Mouse (Mus musculus) heart, embryonic 16.5 days (tissue): ENCODE data around the gene Olfr1000. TPM values are rescaled to one million over a fixed set of nuclear protein-coding genes. Genes with fewer than 3 reads are reported as not detected.
"Not testable (repeated sequence)": the region's sequence is repeated elsewhere in the genome, so short reads cannot be mapped to it uniquely, and the experiment has no call there.

Experiments used
- ATAC-seq: fragments of 200-750 bp; cut with Nextera tagmentation; replicated peaks from 2 replicates; pipeline ENCODE4 v1.8.0; 2017; ENCODE audit warnings: moderate number of reproducible peaks; ENCODE audit not compliant: insufficient read depth, low FRiP score; ENCODE audit errors: extremely low read depth
- H3K27ac ChIP-seq: fragments of 300-500 bp; sonication (generic); 2 replicates; pipeline ENCODE4 v1.5.1; 2014; ENCODE audit warnings: mild to moderate bottlenecking, low read length, control low read depth, moderate library complexity
- H3K27me3 ChIP-seq: fragments of 300-500 bp; sonication (generic); 2 replicates; pipeline ENCODE4 v1.6.1; 2014; ENCODE audit warnings: low read length, mixed read lengths; ENCODE audit not compliant: control insufficient read depth, insufficient read depth
- H3K36me3 ChIP-seq: fragments of 300-500 bp; sonication (generic); 2 replicates; pipeline ENCODE4 v1.6.1; 2014; ENCODE audit not compliant: control insufficient read depth, insufficient read depth
- H3K4me1 ChIP-seq: fragments of 300-500 bp; sonication (generic); 2 replicates; pipeline ENCODE4 v1.6.1; 2014; ENCODE audit warnings: low read length, mixed read lengths; ENCODE audit not compliant: control insufficient read depth, insufficient read depth
- H3K4me2 ChIP-seq: fragments of 300-500 bp; sonication (generic); 2 replicates; pipeline ENCODE4 v1.6.1; 2014; ENCODE audit warnings: low read depth, mild to moderate bottlenecking, control low read depth, low read length
- H3K4me3 ChIP-seq: fragments of 300-500 bp; sonication (generic); 2 replicates; pipeline ENCODE4 v1.5.1; 2014; ENCODE audit warnings: mild to moderate bottlenecking, control low read depth, low read length
- H3K9ac ChIP-seq: fragments of 300-500 bp; sonication (generic); 2 replicates; pipeline ENCODE4 v1.6.1; 2014; ENCODE audit warnings: low read length, control low read depth
- H3K9me3 ChIP-seq: fragments of 300-500 bp; sonication (generic); replicated peaks from 2 replicates; pipeline ENCODE4 v1.6.1; 2016; ENCODE audit warnings: low read length; ENCODE audit not compliant: control insufficient read depth
- WGBS: fragments of 180-500 bp; shearing (Covaris S2); extraction: QIAGEN DNeasy Blood & Tissue Kit; methylation state at CpG from one replicate; pipeline ENCODE4 v1.1.7; 2014; 5-methylcytosine and 5-hydroxymethylcytosine counted together
- polyA plus RNA-seq: library from polyadenylated mRNA; unstranded; fragments of >200 nt; fragmentation: Nextera tagmentation; extraction: Ambion mirVana; gene quantifications from 2 replicates; pipeline ENCODE4 v1.2.1, GENCODE M21; 2015

Gene Olfr1000
- polyA plus RNA-seq: not detected in 2 replicates

DNA sequence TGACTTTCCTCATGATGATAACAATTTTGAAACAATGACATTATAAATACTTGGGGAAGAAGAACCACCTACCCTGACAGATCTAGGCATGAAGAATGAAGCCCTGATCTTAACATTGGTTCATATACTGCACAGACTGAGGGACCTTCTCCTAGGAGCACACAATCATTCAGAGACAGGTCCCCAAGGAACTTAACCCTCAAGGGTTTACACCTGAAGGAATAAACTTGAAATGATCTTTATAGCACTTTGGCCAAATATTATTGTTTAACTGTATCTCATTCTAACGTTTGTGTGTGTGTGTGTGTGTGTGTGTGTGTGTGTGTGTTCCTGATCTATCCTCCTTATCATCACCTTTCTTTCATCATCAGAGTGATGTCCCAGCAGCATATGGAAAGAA is at the start of gene Olfr1000:
Gene Olfr1000 (minus strand): TSS at position 101 of the 400 bp plus-strand sequence.
- H3K36me3 ChIP-seq: no peaks in the 10 kb centered on the region
- H3K9me3 ChIP-seq: no peaks in the 10 kb centered on the region
- no peak within 1 kb of the TSS for H3K4me3 ChIP-seq
- 55% methylated on average over 1 of the region's 1 CpGs for WGBS
- no peaks in the 10 kb centered on the region for H3K4me1 ChIP-seq
- no peaks in the 10 kb centered on the region for H3K27me3 ChIP-seq
- H3K9ac ChIP-seq: no peak within 1 kb of the TSS
- H3K27ac ChIP-seq: no peak within 1 kb of the TSS
- H3K4me2 ChIP-seq: no peak within 1 kb of the TSS
- ATAC-seq: no peak

DNA sequence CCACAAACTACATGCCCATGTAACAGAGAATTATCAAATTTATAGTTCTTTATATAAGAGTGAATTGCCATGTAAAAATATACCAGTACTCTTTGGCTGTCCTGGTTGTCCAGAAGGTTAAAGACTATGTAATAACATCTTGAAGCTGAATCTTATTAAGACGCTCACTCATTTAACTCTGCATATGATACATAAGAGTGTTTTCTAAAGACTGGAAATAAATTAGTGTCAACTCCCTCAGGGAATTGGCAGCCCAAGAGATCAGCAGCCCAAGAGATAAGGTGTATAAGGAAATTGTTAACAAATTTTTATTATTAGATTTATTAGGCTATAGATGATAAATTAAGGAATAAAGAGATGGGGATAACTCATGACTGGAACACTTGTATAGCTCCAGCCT is 38.9 kb upstream of the Olfr1000 start, which contains the start of gene Olfr1002:
Gene Olfr1002 (minus strand): TSS at position 101 of the 400 bp plus-strand sequence.
- Histone ChIP-seq H3K9ac (no peak within 1 kb of the TSS), H3K4me3 (no peak within 1 kb of the TSS), H3K4me2 (no peak within 1 kb of the TSS), H3K27me3 (no peaks in the 10 kb centered on the region), H3K9me3 (no peaks in the 10 kb centered on the region), H3K4me1 (no peaks in the 10 kb centered on the region), H3K36me3 (no peaks in the 10 kb centered on the region), H3K27ac (no peak within 1 kb of the TSS)
- ATAC-seq: no peak
- 86% methylated on average over 1 of the region's 1 CpGs for WGBS

DNA sequence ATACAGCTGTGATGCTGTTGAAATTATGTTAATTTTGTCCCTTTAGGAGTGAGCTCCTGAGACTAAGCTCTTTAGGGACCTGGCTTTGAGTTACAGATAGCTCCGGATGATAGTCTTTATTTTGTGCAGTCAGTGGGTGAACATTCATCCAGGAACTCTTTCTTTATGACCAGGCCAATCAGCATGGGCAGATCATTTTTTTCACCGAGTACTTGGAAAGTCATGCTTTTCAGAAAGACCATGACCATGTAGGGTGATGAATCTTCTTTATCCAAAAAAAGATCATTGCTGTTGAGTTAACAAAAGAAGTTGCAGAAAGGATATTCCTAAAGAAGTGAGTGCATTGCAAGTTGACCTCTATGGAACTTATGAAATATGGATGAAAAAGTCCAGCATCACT is 23.1 kb downstream of the Olfr1000 start, which contains the start of gene Olfr998:
Gene Olfr998 (plus strand): TSS at position 301 of the 400 bp plus-strand sequence.
- 73% methylated on average over 2 of the region's 2 CpGs for WGBS
- not testable (repeated sequence) for H3K4me2 ChIP-seq, ATAC-seq, H3K27ac ChIP-seq, H3K4me1 ChIP-seq, H3K27me3 ChIP-seq, H3K9me3 ChIP-seq, H3K9ac ChIP-seq, H3K4me3 ChIP-seq, H3K36me3 ChIP-seq

DNA sequence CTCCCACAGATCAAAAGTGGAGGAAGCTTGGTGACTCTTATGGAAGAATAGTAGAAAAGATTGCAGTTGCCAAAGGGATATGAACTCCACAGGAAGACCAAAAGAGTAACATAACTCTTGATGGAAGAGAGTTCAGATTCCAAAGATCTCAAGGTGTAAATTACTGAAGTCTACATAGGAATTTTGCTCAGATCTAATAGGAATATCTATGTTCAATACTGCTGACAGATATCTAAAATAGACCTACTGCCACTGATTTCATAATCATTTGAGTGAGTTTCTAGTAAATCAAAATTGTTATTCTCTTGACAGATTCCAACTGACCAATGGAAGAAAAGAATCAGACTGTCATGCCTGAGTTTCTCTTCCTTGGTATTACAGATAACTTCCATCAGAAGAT is 32.8 kb downstream of the Olfr1000 start, which contains the start of gene Olfr996:
Gene Olfr996 (plus strand): TSS at position 301 of the 400 bp plus-strand sequence.
- no peak for ATAC-seq
- Histone ChIP-seq H3K9ac (no peak within 1 kb of the TSS), H3K4me1 (no peaks in the 10 kb centered on the region)

DNA sequence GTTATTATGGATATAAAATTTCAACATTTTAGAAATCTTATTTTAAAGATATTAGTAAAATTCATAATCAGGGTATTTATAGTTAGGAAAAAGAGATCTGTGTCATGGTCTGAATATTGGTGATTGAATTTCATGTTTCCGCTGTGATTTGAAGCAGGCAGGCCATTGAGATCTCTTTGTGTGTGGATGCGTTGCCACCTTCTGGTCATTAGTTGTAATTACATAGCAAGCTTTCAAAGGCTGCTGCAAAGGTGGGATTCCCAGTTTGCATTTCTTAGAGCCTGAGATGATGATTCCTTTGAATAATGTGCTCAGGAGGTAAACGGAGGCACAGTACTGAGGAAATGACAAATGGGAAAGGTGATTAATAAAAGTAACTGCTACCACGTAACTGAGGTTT is 50.5 kb downstream of the Olfr1000 start:
- H3K9ac ChIP-seq: no peak overlapping the region
- no peaks in the 10 kb centered on the region for H3K36me3 ChIP-seq
- no peak for ATAC-seq
- 18% methylated on average over 4 of the region's 4 CpGs for WGBS
- H3K9me3 ChIP-seq: no peaks in the 10 kb centered on the region
- H3K27me3 ChIP-seq: no peaks in the 10 kb centered on the region
- no peak overlapping the region for H3K27ac ChIP-seq
- no peaks in the 10 kb centered on the region for H3K4me1 ChIP-seq
- H3K4me3 ChIP-seq: no peak overlapping the region
- no peak overlapping the region for H3K4me2 ChIP-seq

More for the DNA sequence above, 32.8 kb downstream of the Olfr1000 start, which contains the start of gene Olfr996:
- Histone ChIP-seq H3K9me3 (no peaks in the 10 kb centered on the region), H3K36me3 (no peaks in the 10 kb centered on the region), H3K4me3 (no peak within 1 kb of the TSS), H3K4me2 (no peak within 1 kb of the TSS), H3K27me3 (no peaks in the 10 kb centered on the region), H3K27ac (no peak within 1 kb of the TSS)

DNA sequence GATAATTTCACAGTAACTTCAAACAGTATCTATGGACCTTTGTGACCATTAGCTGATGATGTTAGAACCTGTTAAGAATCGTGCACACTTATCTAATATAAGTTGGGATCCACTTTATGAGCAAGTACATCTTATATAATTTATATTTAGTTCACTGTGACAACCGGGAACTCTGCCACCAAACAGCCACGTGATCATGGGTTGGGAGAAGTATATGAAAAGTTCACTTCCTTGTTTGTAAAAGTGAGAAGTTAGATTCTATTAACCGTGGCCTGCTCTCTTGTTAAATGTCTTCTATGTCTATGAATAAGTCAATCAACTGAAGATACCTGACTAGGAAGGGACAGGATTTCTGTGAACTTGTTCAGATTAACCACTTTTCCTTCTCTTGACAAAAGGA is 51.5 kb downstream of the Olfr1000 start:
- WGBS: 36% methylated on average over 4 of the region's 4 CpGs
- Histone ChIP-seq H3K4me2 (no peak overlapping the region), H3K27ac (no peak overlapping the region), H3K36me3 (no peaks in the 10 kb centered on the region), H3K4me1 (no peaks in the 10 kb centered on the region), H3K9me3 (no peaks in the 10 kb centered on the region), H3K27me3 (no peaks in the 10 kb centered on the region), H3K4me3 (no peak overlapping the region), H3K9ac (no peak overlapping the region)
- no peak for ATAC-seq

Other genes starting within 250 kb of the Olfr1000 start
- not detected in 2 replicates for gene Olfr988, start 248.7 kb downstream of the Olfr1000 start, polyA plus RNA-seq
- not detected in 2 replicates for gene Olfr992, start 202.4 kb downstream of the Olfr1000 start, polyA plus RNA-seq
- not detected in 2 replicates for gene Olfr993, start 197.0 kb downstream of the Olfr1000 start, polyA plus RNA-seq
- not detected in 2 replicates for gene Olfr994, start 175.5 kb downstream of the Olfr1000 start, polyA plus RNA-seq
- gene Olfr995, start 168.3 kb downstream of the Olfr1000 start, polyA plus RNA-seq: not detected in 2 replicates
- 0.15 and 0.29 TPM in 2 replicates for gene 4833423E24Rik, start 92.9 kb downstream of the Olfr1000 start, polyA plus RNA-seq
- gene Olfr996, start 32.7 kb downstream of the Olfr1000 start, polyA plus RNA-seq: not detected in 2 replicates
- not detected in 2 replicates for gene Olfr998, start 23.0 kb downstream of the Olfr1000 start, polyA plus RNA-seq
- gene Olfr1002, start 38.8 kb upstream of the Olfr1000 start, polyA plus RNA-seq: not detected in 2 replicates
- not detected in 2 replicates for gene Olfr154, start 52.6 kb upstream of the Olfr1000 start, polyA plus RNA-seq
- gene Olfr1006, start 66.9 kb upstream of the Olfr1000 start, polyA plus RNA-seq: not detected in 2 replicates
- not detected in 2 replicates for gene Olfr1008, start 77.5 kb upstream of the Olfr1000 start, polyA plus RNA-seq
- gene Olfr1009, start 103.5 kb upstream of the Olfr1000 start, polyA plus RNA-seq: not detected in 2 replicates
- gene Olfr1012, start 150.9 kb upstream of the Olfr1000 start, polyA plus RNA-seq: not detected in 2 replicates
- gene Olfr1013, start 155.2 kb upstream of the Olfr1000 start, polyA plus RNA-seq: not detected in 2 replicates
- gene Olfr1014, start 160.8 kb upstream of the Olfr1000 start, polyA plus RNA-seq: not detected in 2 replicates
- gene Olfr1015, start 170.1 kb upstream of the Olfr1000 start, polyA plus RNA-seq: not detected in 2 replicates
- not detected in 2 replicates for gene Olfr1016, start 190.6 kb upstream of the Olfr1000 start, polyA plus RNA-seq
- not detected in 2 replicates for gene Olfr1018, start 206.6 kb upstream of the Olfr1000 start, polyA plus RNA-seq
- gene Olfr1019, start 233.6 kb upstream of the Olfr1000 start, polyA plus RNA-seq: not detected in 2 replicates
- not detected in 2 replicates for gene Olfr1020, start 235.1 kb upstream of the Olfr1000 start, polyA plus RNA-seq